10 mouse cellular contexts compared by ENCODE assay signal in the genomic region with DNA sequence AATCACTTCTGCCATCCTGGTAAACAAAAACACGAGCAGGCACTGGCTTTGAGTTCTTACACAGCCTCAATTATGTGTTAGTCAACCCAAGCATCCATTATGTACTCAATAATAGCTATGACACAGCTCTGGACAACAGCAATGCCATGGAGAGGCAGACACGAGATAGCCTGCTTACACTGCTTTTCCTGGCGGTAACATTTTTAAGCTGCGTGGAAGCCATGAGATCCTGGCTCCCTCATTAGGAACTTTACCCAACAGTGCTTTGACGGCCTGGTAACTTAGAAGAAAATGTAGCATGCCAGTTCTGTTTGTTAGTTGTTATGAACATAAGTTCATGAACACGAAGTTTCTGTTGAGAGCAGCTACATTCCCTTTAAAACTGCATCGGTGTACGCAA. TPM values are rescaled to one million over a fixed set of nuclear protein-coding genes. Genes with fewer than 3 reads are reported as not detected.
A peak's percentile ranks its signal among the peaks of the same experiment; 100 is the strongest.
DNase-seq lines count a peak whose midpoint lies in the region; ATAC-seq lines count a peak whose summit lies in the region.
"Had no signal": no experiment of that assay in that cellular context is flagged by ENCODE, and none has a peak within 500 bp of the region (broad histone marks: within the 10 kb centered on the region; RNA-seq: fewer than 3 reads in every experiment).

No protein-coding gene starts in this region.

- no peaks in the 10 kb centered on the region for H3K36me3 ChIP-seq in forebrain, embryonic 10.5 days (replicated peaks)
- no peaks in the 10 kb centered on the region for H3K36me3 ChIP-seq in forebrain, embryonic 14.5 days (ENCODE audit: control insufficient read depth, insufficient read depth, low read length)
- H3K36me3 ChIP-seq in lung, embryonic 15.5 days: no peaks in the 10 kb centered on the region
- no peaks in the 10 kb centered on the region for H3K36me3 ChIP-seq in intestine, embryonic 15.5 days
- H3K36me3 ChIP-seq in neural tube, embryonic 13.5 days: no peaks in the 10 kb centered on the region

- DNase-seq in forebrain, embryonic 10.5 days (ENCODE audit: extremely low spot score, low spot score): no peak
- no peak for DNase-seq in forebrain, embryonic 14.5 days (ENCODE audit: low spot score)
- no peak for DNase-seq in lung, postnatal 36 days
- DNase-seq in kidney, postnatal 14 days: no peak
- DNase-seq in adrenal gland, adult 2 months: no peak
- DNase-seq: forebrain, postnatal 0 days; retina, postnatal 1 day had no signal

- H3K27me3 ChIP-seq in forebrain, embryonic 10.5 days (ENCODE audit: poor library complexity, severe bottlenecking): peaks cover 15% of the 10 kb centered on the region
- no peaks in the 10 kb centered on the region for H3K27me3 ChIP-seq in forebrain, embryonic 14.5 days (replicated peaks; ENCODE audit: control insufficient read depth, insufficient read depth, low read length)
- no peaks in the 10 kb centered on the region for H3K27me3 ChIP-seq in lung, embryonic 15.5 days
- H3K27me3 ChIP-seq in intestine, embryonic 15.5 days (replicated peaks): no peaks in the 10 kb centered on the region
- H3K27me3 ChIP-seq in neural tube, embryonic 13.5 days: no peaks in the 10 kb centered on the region

- H3K4me1 ChIP-seq in forebrain, embryonic 10.5 days: peaks cover 29% of the 10 kb centered on the region
- H3K4me1 ChIP-seq in forebrain, embryonic 14.5 days (ENCODE audit: control insufficient read depth, insufficient read depth, low read length): peaks cover 11% of the 10 kb centered on the region
- H3K4me1 ChIP-seq in lung, embryonic 15.5 days: peaks cover 29% of the 10 kb centered on the region
- H3K4me1 ChIP-seq in intestine, embryonic 15.5 days (replicated peaks): peaks cover 10% of the 10 kb centered on the region
- peaks cover 31% of the 10 kb centered on the region for H3K4me1 ChIP-seq in neural tube, embryonic 13.5 days (replicated peaks)

- H3K27ac ChIP-seq in forebrain, embryonic 10.5 days: no peak overlapping the region
- no peak overlapping the region for H3K27ac ChIP-seq in forebrain, embryonic 14.5 days (ENCODE audit: low read depth, low read length)
- peak overlapping the region; percentile 93; the same call in 1 of the 2 replicates for H3K27ac ChIP-seq in lung, embryonic 15.5 days
- H3K27ac ChIP-seq in intestine, embryonic 15.5 days: no peak overlapping the region
- H3K27ac ChIP-seq in neural tube, embryonic 13.5 days (replicated peaks): no peak overlapping the region

- no peak overlapping the region for H3K4me2 ChIP-seq in forebrain, embryonic 14.5 days (ENCODE audit: low read length)
- no peak overlapping the region; the same call in 1 of the 2 replicates for H3K4me2 ChIP-seq in lung, embryonic 15.5 days
- H3K4me2 ChIP-seq in intestine, embryonic 15.5 days (replicated peaks): peak overlapping the region; percentile 89; the same call in 1 of the 2 replicates
- H3K4me2 ChIP-seq in neural tube, embryonic 13.5 days: peak overlapping the region; percentile 87; the same call in 1 of the 2 replicates

- ATAC-seq in forebrain, embryonic 14.5 days: no peak
- no peak for ATAC-seq in lung, embryonic 15.5 days (ENCODE audit: borderline replicate concordance, extremely low read depth, low FRiP score, low TSS enrichment)
- no peak for ATAC-seq in intestine, embryonic 15.5 days
- no peak for ATAC-seq in neural tube, embryonic 13.5 days (ENCODE audit: low read depth)
- ATAC-seq: forebrain, postnatal 0 days had no signal

- peak overlapping the region; percentile 98 for H3K4me3 ChIP-seq in forebrain, embryonic 10.5 days
- H3K4me3 ChIP-seq in forebrain, embryonic 14.5 days (ENCODE audit: low read depth, low read length): no peak overlapping the region
- H3K4me3 ChIP-seq in lung, embryonic 15.5 days: no peak overlapping the region
- no peak overlapping the region for H3K4me3 ChIP-seq in intestine, embryonic 15.5 days (replicated peaks)
- H3K4me3 ChIP-seq in neural tube, embryonic 13.5 days: no peak overlapping the region

- H3K9ac ChIP-seq in forebrain, embryonic 14.5 days (ENCODE audit: low read length): no peak overlapping the region
- H3K9ac ChIP-seq in lung, embryonic 15.5 days: no peak overlapping the region
- no peak overlapping the region for H3K9ac ChIP-seq in intestine, embryonic 15.5 days
- no peak overlapping the region for H3K9ac ChIP-seq in neural tube, embryonic 13.5 days

- no peaks in the 10 kb centered on the region for H3K9me3 ChIP-seq in forebrain, embryonic 10.5 days
- no peaks in the 10 kb centered on the region for H3K9me3 ChIP-seq in forebrain, embryonic 14.5 days (replicated peaks; ENCODE audit: control insufficient read depth, low read length)
- no peaks in the 10 kb centered on the region for H3K9me3 ChIP-seq in lung, embryonic 15.5 days
- H3K9me3 ChIP-seq in intestine, embryonic 15.5 days: no peaks in the 10 kb centered on the region
- no peaks in the 10 kb centered on the region for H3K9me3 ChIP-seq in neural tube, embryonic 13.5 days

- 42% methylated on average over 8 of the region's 8 CpGs for WGBS in forebrain, embryonic 10.5 days
- WGBS in forebrain, embryonic 14.5 days: 46% methylated on average over 8 of the region's 8 CpGs
- WGBS in lung, embryonic 15.5 days: 60% methylated on average over 8 of the region's 8 CpGs
- WGBS in intestine, embryonic 15.5 days: 76% methylated on average over 8 of the region's 8 CpGs
- WGBS in neural tube, embryonic 13.5 days: 51% methylated on average over 8 of the region's 8 CpGs

RNA-seq across cellular contexts. Expression of a gene that starts 0.5 kb away (rescaled TPM):
- 546 and 574 TPM in 2 replicates for polyA plus RNA-seq in forebrain, embryonic 10.5 days (2016; fragmentation: Nextera tagmentation; extraction: Ambion mirVana)
- polyA plus RNA-seq in forebrain, embryonic 14.5 days (2014; fragmentation: Nextera tagmentation; extraction: Ambion mirVana): 448 and 459 TPM in 2 replicates
- 343 and 357 TPM in 2 replicates for polyA plus RNA-seq in lung, embryonic 15.5 days (2015; fragmentation: Nextera tagmentation; extraction: Ambion mirVana)
- 308 and 309 TPM in 2 replicates for polyA plus RNA-seq in intestine, embryonic 15.5 days (2015; fragmentation: Nextera tagmentation; extraction: Ambion mirVana)
- 300 and 384 TPM in 2 replicates for polyA plus RNA-seq in neural tube, embryonic 13.5 days (2015; fragmentation: Nextera tagmentation; extraction: Ambion mirVana)
- total RNA-seq in adrenal gland, adult 2 months (2021): 100 to 1,000 TPM; 187 to 191 TPM
- 3.5 and 4.5 TPM in 2 replicates for polyA plus RNA-seq in adrenal gland, adult 2 months (2012; rRNA removed)

RNA-seq across cellular contexts. Expression of a gene that starts 36.2 kb away (rescaled TPM):
- polyA plus RNA-seq in forebrain, embryonic 10.5 days (2016; fragmentation: Nextera tagmentation; extraction: Ambion mirVana): 45.2 and 45.9 TPM in 2 replicates
- 48.9 and 51.8 TPM in 2 replicates for polyA plus RNA-seq in forebrain, embryonic 14.5 days (2014; fragmentation: Nextera tagmentation; extraction: Ambion mirVana)
- polyA plus RNA-seq in lung, embryonic 15.5 days (2015; fragmentation: Nextera tagmentation; extraction: Ambion mirVana): 44.2 and 46.3 TPM in 2 replicates
- polyA plus RNA-seq in intestine, embryonic 15.5 days (2015; fragmentation: Nextera tagmentation; extraction: Ambion mirVana): 48.0 and 48.4 TPM in 2 replicates
- 46.1 and 53.1 TPM in 2 replicates for polyA plus RNA-seq in neural tube, embryonic 13.5 days (2015; fragmentation: Nextera tagmentation; extraction: Ambion mirVana)
- 10 to 100 TPM; 46.8 to 57.2 TPM for total RNA-seq in adrenal gland, adult 2 months (2021)
- 5.4 and 6.6 TPM in 2 replicates for polyA plus RNA-seq in adrenal gland, adult 2 months (2012; rRNA removed)

Comparison
In these comparisons a context has a peak if more than half of its experiments do, and no peak if none do; other contexts are left out.
1. H3K4me2 ChIP-seq: peak in intestine, embryonic 15.5 days (single experiment) and neural tube, embryonic 13.5 days (single experiment); none in forebrain, embryonic 14.5 days (single experiment) and lung, embryonic 15.5 days (single experiment).
2. RNA of a gene that starts 0.5 kb away (polyA plus RNA-seq): 546 to 574 TPM in forebrain, embryonic 10.5 days, 448 to 459 TPM in forebrain, embryonic 14.5 days, 343 to 357 TPM in lung, embryonic 15.5 days, 308 to 309 TPM in intestine, embryonic 15.5 days and 300 to 384 TPM in neural tube, embryonic 13.5 days; 3.5 to 4.5 TPM in adrenal gland, adult 2 months; every median in the first group is over 10 times any median in the second.